ENCODE assay signal across 23 mouse cellular contexts in genomic region chrX:56404646-56405045, GRCm38 (mm10). TPM values are rescaled to one million over a fixed set of nuclear protein-coding genes. Genes with fewer than 3 reads are reported as not detected.
DNase-seq lines count a peak whose midpoint lies in the region; ATAC-seq lines count a peak whose summit lies in the region.
"Had no signal": no experiment of that assay in that cellular context is flagged by ENCODE, and none has a peak within 500 bp of the region (broad histone marks: within the 10 kb centered on the region; RNA-seq: fewer than 3 reads in every experiment).

No protein-coding gene starts in this region.

- ATAC-seq in common myeloid progenitor, adult 5-6 weeks (replicated peaks; ENCODE audit: low read depth, poor library complexity, severe bottlenecking), result peak; percentile 86
- ATAC-seq in megakaryocyte progenitor cell, adult 5-6 weeks (replicated peaks; ENCODE audit: poor library complexity), result peak; percentile 60
- no peak for ATAC-seq in hindbrain, embryonic 16.5 days
- ATAC-seq: forebrain, embryonic 13.5 days; forebrain, embryonic 16.5 days; intestine, embryonic 15.5 days had no signal

- no peak overlapping the region for H3K4me3 ChIP-seq in hindbrain, embryonic 16.5 days (ENCODE audit: low read length)
- H3K4me3 ChIP-seq: forebrain, embryonic 10.5 days; forebrain, embryonic 13.5 days; hindbrain, embryonic 12.5 days; hindbrain, embryonic 15.5 days; intestine, embryonic 15.5 days had no signal

- H3K27me3 ChIP-seq in hindbrain, embryonic 16.5 days (replicated peaks; ENCODE audit: control insufficient read depth, insufficient read depth, low read length), result no peaks in the 10 kb centered on the region
- H3K27me3 ChIP-seq: forebrain, embryonic 13.5 days; hindbrain, embryonic 12.5 days; hindbrain, embryonic 15.5 days; intestine, embryonic 15.5 days had no signal

- no peak overlapping the region for H3K27ac ChIP-seq in hindbrain, embryonic 16.5 days (ENCODE audit: low read depth, low read length)
- H3K27ac ChIP-seq: forebrain, embryonic 10.5 days; forebrain, embryonic 13.5 days; hindbrain, embryonic 12.5 days; hindbrain, embryonic 15.5 days; intestine, embryonic 15.5 days had no signal

- WGBS in hindbrain, embryonic 16.5 days, result 29% methylated on average over 2 of the region's 2 CpGs

- no peak overlapping the region for H3K9ac ChIP-seq in hindbrain, embryonic 16.5 days (ENCODE audit: low read depth, low read length)
- H3K9ac ChIP-seq: forebrain, embryonic 13.5 days; hindbrain, embryonic 12.5 days; hindbrain, embryonic 15.5 days; intestine, embryonic 15.5 days had no signal

- no peaks in the 10 kb centered on the region for H3K9me3 ChIP-seq in hindbrain, embryonic 16.5 days (ENCODE audit: control insufficient read depth, low read length)
- H3K9me3 ChIP-seq: forebrain, embryonic 10.5 days; forebrain, embryonic 13.5 days; hindbrain, embryonic 12.5 days; hindbrain, embryonic 15.5 days; intestine, embryonic 15.5 days had no signal

- no peak overlapping the region for H3K4me2 ChIP-seq in hindbrain, embryonic 16.5 days (ENCODE audit: low read length)
- H3K4me2 ChIP-seq: forebrain, embryonic 13.5 days; heart, embryonic 11.5 days; hindbrain, embryonic 12.5 days; hindbrain, embryonic 15.5 days; intestine, embryonic 15.5 days had no signal

- H3K36me3 ChIP-seq in hindbrain, embryonic 16.5 days (ENCODE audit: control insufficient read depth, insufficient read depth, low read length), result no peaks in the 10 kb centered on the region
- H3K36me3 ChIP-seq: forebrain, embryonic 10.5 days; hindbrain, embryonic 12.5 days; hindbrain, embryonic 15.5 days; intestine, embryonic 15.5 days had no signal

- H3K4me1 ChIP-seq in hindbrain, embryonic 16.5 days (ENCODE audit: control insufficient read depth, insufficient read depth, low read depth, low read length), result no peaks in the 10 kb centered on the region
- H3K4me1 ChIP-seq: forebrain, embryonic 13.5 days; hindbrain, embryonic 12.5 days; hindbrain, embryonic 15.5 days; intestine, embryonic 15.5 days had no signal

- DNase-seq in B cell, adult 2 months, result peak; percentile 18 to 42
- DNase-seq in kidney, adult 9 months, result no peak
- DNase-seq in layer of hippocampus, adult 18-20 months (ENCODE audit: low spot score in 2 of 2), result no peak
- DNase-seq: adrenal gland, adult 8-10 months; adrenal gland, postnatal 25 days; cerebellum, adult 11-12 months; cerebellum, adult 8-10 months; cerebellum, postnatal 10 days; cerebellum, postnatal 36 days; gastrocnemius, postnatal 10 days; gastrocnemius, postnatal 36 days; heart, adult 11 months had no signal

RNA-seq across cellular contexts. Expression of gene Smim10l2a, which starts 30.3 kb away (rescaled TPM):
- total RNA-seq in common myeloid progenitor, adult 5-6 weeks (2017), result 2.6 and 2.8 TPM in 2 replicates
- 0.07 and 0.22 TPM in 2 replicates for total RNA-seq in megakaryocyte progenitor cell, adult 5-6 weeks (2015)
- 0.74 and 0.83 TPM in 2 replicates for total RNA-seq in megakaryocyte progenitor cell, adult 5-6 weeks (2017)
- polyA plus RNA-seq in hindbrain, embryonic 16.5 days (2015; fragmentation: Nextera tagmentation; extraction: Ambion mirVana), result 49.2 and 58.7 TPM in 2 replicates
- total RNA-seq in layer of hippocampus, adult 18-20 months (2021), result 10 to 100 TPM; 14.4 to 17.9 TPM
- total RNA-seq: gastrocnemius, postnatal 36 days had no signal

RNA-seq across cellular contexts. Expression of gene Gm2174, which starts 43.1 kb away (rescaled TPM):
- 111 and 209 TPM in 2 replicates for total RNA-seq in common myeloid progenitor, adult 5-6 weeks (2017)
- 2.4 TPM in 1 of 2 replicates, not detected in the other for total RNA-seq in megakaryocyte progenitor cell, adult 5-6 weeks (2015)
- total RNA-seq in megakaryocyte progenitor cell, adult 5-6 weeks (2017), result 129 and 175 TPM in 2 replicates
- 1.3 and 2.0 TPM in 2 replicates for polyA plus RNA-seq in hindbrain, embryonic 16.5 days (2015; fragmentation: Nextera tagmentation; extraction: Ambion mirVana)
- not detected for total RNA-seq in layer of hippocampus, adult 18-20 months (2021)
- total RNA-seq: adrenal gland, postnatal 25 days; gastrocnemius, postnatal 10 days; gastrocnemius, postnatal 36 days had no signal
- polyA plus RNA-seq: brain, embryonic 14.5 days; hindbrain, embryonic 12.5 days had no signal

RNA-seq across cellular contexts. Expression of gene Ints6l, which starts 50.0 kb away (rescaled TPM):
- 71.6 and 77.2 TPM in 2 replicates for total RNA-seq in common myeloid progenitor, adult 5-6 weeks (2017)
- 99.4 and 104 TPM in 2 replicates for total RNA-seq in megakaryocyte progenitor cell, adult 5-6 weeks (2015)
- total RNA-seq in megakaryocyte progenitor cell, adult 5-6 weeks (2017), result 44.3 and 63.7 TPM in 2 replicates
- 20.2 and 20.3 TPM in 2 replicates for polyA plus RNA-seq in hindbrain, embryonic 16.5 days (2015; fragmentation: Nextera tagmentation; extraction: Ambion mirVana)
- total RNA-seq in layer of hippocampus, adult 18-20 months (2021), result 10 to 100 TPM; 30.1 to 38.2 TPM

RNA-seq across cellular contexts. Expression of gene Zfp449, which starts 58.4 kb away (rescaled TPM):
- 2.4 and 3.1 TPM in 2 replicates for total RNA-seq in common myeloid progenitor, adult 5-6 weeks (2017)
- 1.9 and 2.3 TPM in 2 replicates for total RNA-seq in megakaryocyte progenitor cell, adult 5-6 weeks (2015)
- total RNA-seq in megakaryocyte progenitor cell, adult 5-6 weeks (2017), result 1.7 and 2.3 TPM in 2 replicates
- 5.9 and 6.7 TPM in 2 replicates for polyA plus RNA-seq in hindbrain, embryonic 16.5 days (2015; fragmentation: Nextera tagmentation; extraction: Ambion mirVana)
- 1 to 10 TPM; 3.9 to 4.1 TPM for total RNA-seq in layer of hippocampus, adult 18-20 months (2021)

Comparison
In these comparisons a context has a peak if more than half of its experiments do, and no peak if none do; other contexts are left out.
1. DNase-seq: peak in B cell, adult 2 months (2 of 2); none in kidney, adult 9 months (single experiment) and layer of hippocampus, adult 18-20 months (0 of 2).